Mouse (Mus musculus): ENCODE measurements around the gene Kcnd3.

Gene Kcnd3

DNA sequence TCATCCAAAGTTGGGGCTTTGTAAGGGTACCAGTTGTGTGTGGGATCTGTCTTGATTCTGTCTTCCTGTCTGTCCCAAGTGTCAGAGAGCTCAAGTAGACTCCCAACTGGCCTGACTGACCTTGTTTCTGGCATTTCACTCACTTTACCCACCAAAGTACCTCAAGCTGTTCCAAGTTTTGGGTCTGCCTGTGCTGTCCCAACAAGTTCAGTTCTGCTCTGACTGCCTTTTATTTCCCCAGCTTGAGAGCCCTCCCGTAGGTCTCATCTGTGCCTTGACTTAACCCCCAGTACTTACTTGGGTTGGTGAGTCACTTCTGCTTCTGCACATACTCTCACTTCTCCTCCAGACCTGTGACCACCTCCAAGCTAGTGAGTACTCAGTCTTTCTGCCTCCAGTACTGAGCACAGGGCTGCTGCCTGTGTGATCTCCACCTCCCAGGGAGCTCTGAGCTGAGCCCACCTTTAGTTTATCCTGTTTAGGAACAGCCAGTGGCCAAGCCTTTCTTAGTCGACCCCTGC lies 269.6 kb downstream of the Kcnd3 start:
- DNase-seq (ENCODE audit: low spot score in 2 of 2), result no peak

DNA sequence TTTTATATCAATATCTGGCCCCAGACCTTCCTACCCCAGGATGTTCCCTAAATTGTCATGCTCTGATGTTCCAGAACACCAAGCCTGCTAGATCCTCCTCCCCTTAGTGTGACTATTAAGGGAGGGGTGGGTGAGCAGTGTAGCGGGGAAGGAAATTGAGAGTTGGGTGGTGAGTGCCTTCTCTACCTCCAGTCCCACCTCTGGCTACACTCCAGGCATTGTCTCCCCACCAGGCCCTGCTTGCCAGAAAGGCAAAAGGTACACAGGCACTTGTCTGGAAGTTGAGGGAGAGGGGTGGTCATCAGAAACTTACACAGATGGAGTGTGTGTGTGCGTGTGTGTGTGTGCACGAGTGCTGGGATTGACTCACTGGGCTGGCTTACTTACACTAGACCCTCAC lies 270.4 kb downstream of the Kcnd3 start:
- no peak for DNase-seq (ENCODE audit: low spot score in 2 of 2)
